Mouse (Mus musculus): Measurements from ENCODE around the gene Arl3. TPM values are rescaled to one million over a fixed set of nuclear protein-coding genes. Genes with fewer than 3 reads are reported as not detected.
A peak's percentile ranks its signal among the peaks of the same experiment; 100 is the strongest.

Arl3 gene
- total RNA-seq, 2 experiments from 2014 or later = 48.9 to 50.5 TPM

- no peak for DNase-seq
Measured at GRCm38 (mm10) chr19:46533066-46533465, 39.9 kb downstream of the Arl3 start.

DNA sequence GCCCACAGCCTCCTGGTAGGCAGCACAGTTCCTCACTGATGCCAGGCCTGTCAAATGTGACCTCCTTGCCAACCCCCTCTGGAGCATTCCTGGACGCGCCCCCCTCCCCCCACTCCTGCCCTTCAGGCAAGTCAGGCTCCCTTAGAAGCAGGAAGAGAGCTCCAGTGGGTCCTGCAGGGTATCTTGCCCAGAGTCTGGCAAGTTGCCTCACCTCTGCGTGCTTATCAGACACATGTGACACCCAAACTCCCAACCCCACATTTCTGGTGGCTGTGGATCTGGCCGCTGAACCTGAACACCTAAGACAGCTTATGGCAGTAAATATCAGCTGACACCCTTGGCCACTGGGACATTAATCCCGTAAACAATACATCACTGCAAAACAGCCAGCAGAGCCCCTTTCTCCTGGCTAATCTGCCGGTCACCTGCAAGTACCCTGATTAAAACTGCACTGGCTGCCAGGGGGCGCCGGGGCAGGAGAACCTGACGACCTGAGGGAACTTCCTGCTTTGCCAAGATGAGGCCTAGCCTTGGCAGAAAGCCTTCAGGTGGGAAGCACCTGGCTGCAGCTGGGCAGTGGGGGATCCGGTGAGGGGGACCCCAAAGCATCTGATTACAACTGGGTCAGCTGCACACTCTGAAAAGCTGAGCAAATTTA, 40.8 kb downstream of the Arl3 start:
- DNase-seq = no peak

DNA sequence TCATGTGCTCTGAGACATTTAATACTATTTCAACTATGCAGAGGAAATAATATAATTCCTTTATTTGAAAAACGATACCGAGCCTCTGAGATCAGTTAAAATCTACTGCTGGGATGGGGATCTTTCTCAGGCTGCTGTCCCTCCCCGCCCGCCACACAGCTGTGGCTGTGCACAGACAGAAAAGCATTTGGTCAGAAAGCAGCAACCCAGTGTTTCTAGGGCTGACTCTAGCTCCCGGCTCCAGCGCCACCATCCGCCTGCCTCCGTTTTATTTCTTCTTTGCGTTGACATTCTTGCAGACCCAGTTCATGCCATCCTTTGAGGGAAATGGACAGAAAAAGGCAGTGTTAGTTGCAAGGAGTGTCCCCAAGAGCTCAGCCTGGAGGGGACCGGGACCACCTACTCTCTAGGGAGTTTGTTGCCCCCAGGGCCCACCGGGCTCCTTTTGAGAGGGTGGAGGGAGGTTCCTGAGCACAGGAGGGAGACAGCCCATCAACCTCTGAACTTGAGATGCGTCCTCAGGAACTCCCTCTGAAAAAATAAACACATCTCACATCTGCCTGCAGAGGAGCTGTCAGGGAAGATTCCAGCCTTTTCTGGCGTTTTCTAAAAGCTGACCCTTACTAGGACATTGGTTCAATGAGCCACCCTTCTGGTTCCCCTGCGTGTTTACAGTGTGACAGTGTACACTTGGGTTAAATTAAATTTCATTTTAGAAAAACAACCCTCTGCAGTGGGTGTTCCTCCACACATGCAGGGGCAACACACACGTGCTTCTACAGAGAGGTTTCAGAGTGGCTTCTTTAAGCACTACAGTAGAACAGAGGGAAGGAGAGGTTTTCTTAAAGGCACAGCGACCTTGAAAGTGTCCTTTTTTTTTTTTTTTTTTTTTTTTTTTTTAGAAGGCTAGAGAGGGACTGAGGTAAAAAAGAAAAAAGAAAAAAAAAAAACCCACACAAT, 41.6 kb downstream of the Arl3 start:
- DNase-seq = no peak

DNA sequence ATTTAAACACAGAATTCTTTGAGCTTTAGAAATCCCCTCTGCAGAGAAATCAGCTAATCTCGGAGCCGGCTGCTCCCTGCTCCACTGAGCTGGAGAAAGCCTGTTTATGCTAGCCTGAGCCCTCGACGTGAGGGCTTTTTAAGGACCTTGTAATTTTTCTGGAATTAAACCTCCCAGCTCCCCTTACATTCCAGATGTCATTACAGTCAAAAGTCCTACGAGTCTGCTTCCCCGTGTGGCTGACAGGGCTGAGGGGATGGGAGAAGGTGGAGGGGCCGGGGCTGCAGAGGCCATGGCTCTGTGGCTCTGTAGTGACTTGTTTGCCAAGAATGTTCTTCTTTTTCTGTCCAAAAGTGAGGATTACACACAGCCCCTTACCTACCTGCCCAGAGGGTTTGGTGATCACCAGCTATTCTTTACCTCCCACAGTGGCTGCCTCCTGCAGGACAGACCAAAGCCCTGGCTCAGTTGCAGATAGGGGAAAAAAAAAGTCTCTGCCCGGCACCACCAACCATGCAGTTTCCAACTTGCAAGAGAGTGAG, 42.5 kb downstream of the Arl3 start:
- DNase-seq = no peak

DNA sequence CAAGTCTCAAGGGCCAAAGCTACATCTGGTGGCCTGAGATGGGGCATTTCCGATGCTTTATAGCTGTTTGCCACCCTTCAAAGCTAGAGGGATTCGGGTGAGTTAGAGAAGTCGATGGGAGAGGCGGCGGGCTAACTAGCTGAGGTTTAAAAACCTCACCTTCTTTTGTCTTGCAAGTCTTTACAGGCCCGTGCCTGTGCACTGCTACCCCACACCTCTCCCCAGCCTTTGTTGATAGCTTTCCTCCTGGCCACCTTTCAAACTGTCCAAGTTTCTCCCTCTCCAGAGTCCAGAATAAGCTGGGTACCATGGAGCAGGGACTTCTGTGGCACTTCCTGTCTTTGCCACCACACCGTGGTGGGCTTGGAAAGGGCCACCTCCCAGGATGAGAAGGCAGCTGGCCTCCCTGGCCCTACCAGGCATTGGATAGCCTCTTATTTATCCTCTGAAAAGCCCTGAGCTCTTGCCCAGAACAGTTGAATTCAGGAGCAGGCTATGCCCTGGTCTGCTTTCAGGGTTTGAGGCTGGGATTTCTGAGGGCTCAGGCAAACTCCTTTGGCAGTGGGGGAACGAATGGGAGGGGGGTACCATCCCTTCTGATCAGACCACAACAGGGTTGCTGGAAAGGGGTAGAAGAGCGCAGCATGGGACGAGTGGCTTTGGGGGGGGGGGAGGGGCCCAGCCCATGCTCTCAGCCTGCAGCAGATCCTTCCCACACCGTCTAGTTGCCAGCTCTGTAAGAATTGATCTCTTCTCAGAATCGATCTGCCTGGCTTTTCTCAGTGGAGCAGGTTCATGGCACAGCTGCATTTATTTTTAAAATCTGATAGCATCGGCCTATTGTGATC, 43.2 kb downstream of the Arl3 start:
- no peak for DNase-seq

DNA sequence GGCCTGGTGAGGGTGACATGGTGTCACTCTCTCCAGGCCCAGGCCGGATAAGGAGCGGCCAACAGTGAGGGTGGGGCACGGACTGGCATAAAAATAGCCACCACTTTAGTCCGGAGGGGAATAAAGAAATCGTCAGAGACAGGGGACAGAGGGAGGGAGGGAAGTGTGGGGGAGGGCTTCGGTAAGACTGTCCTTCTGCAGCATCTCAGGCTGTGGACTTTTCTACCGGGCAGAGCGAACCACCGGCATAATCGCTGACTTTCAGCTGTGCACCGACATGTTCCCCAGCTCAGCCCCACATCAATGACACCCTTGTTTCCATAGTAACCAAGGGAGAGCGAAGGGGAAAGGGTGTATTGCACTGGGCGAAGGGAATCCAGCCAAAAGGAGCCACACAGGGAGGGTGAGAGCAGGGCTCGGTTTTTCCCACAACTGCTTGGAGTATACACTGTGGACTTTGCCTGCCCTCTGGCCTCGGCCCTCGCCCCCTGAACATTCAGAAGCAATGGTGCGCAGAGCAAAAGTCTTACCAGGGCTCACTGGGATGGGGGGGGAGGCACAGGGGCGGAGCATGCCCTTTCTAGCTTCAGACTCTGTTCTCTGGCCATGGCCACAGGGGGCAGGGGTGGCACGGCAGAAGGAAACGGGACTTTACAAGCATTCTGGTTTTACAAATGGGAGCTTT, 44.3 kb downstream of the Arl3 start:
- peak; percentile 49 for DNase-seq

- DNase-seq = no peak
Measured at GRCm38 (mm10) chr19:46527632-46528528, 45.1 kb downstream of the Arl3 start.

DNA sequence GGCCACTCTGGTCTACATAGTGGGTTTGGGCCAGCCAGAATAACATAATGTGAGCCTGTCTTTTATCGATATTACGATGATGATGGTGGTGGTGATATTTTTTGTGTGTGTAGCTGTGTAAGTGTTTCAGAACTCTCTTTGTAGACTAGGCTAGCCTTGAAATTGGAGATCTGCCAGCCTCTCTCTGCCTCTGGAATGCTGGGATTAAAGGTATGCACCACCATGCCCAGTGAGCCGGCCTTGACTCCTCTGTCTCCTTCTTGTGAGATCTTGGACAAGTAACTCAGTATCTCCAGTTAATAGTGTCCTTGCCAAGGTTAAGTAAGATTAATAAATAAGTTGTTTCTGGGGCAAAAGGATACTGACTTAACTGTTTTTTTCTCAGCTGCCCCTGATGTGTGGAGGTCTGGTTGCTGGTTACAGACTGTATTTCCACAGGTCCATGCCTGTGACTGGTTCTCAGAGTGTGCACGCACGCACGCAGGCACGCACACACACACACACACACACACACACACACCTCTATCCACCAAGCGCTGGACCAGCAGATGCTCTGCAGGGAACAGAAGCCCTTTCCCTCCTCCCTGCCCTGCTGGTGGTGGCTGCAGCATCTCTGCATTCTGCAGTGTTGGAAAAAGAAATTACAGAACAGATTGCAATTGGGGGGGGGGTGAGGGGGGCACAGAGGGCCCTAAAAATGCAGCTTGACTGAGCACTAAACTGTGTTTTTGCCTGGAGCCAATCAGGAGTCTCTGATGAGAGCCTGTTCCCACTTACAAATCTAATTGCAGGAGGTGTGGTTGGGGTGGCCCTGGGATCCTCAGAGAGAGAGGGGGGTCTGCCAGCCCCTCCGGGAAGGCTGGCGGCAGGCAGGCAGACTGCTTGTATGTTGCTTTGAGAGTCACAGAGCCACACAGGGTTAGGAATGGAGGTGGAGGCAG, 47.0 kb downstream of the Arl3 start:
- DNase-seq = no peak

DNA sequence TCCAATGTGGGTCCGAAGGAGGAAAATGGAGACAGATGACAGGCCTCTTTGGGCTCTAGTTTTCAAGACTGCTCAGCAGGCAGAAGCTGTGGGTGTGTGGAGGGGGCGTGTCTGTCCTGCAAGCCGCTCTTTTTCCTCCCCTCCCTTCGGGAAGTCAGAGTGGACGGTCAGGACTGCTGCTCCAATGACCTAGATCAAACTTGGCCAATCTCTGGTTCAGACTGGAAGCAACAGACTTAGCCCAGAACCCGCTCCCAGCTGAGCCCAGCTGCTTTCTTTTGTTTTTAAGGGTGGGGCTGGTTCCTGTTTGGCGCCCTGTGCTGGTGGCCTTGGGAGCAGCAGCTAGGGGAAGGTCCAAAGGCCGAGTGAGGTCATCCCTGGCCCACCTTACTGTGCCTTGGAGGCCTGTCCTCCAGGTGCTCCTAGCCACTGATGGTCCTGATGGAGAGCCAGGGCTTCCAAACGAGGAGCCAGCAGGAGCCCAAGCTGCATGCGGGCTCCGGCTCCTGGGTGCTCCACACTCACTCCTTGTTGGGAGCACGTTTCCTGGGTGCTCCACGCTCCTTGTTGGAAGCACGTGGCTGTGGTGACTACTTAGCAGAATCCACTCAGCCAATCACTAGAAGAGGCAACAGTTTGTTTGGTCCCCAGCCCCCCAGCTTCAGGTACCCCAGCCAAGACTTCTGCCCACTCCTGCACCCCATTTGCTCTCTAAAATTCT, 48.2 kb downstream of the Arl3 start:
- peak; percentile 58 for DNase-seq

GRCm38 (mm10) chr19:46524152-46524544, 48.9 kb downstream of the Arl3 start:
- no peak for DNase-seq

GRCm38 (mm10) chr19:46523480-46524151, 49.4 kb downstream of the Arl3 start:
- DNase-seq = peak; percentile 65

DNA sequence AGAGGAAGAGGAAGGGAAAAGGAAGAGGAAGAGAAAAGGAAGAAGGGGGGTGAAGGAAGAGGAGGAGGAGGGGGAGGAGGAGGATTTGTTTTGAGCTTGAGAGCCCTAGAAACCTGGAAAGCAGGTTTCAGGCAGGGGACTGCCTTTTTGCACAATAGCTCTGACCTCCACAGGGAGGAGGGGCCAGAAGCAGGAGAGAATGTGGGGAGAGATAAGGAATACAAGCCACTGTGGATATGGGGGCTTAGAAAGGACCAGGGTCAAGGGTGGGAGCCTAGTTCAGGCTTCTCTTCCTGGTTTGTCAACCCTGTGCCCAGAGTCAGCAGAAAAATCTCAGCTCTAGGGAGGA, 49.9 kb downstream of the Arl3 start:
- DNase-seq = no peak

- DNase-seq = no peak
Measured at GRCm38 (mm10) chr19:46522433-46523044, 50.5 kb downstream of the Arl3 start.

- DNase-seq = no peak
Measured at GRCm38 (mm10) chr19:46521698-46522097, 51.3 kb downstream of the Arl3 start.

GRCm38 (mm10) chr19:46518828-46519621, 54.0 kb downstream of the Arl3 start:
- no peak for DNase-seq

DNA sequence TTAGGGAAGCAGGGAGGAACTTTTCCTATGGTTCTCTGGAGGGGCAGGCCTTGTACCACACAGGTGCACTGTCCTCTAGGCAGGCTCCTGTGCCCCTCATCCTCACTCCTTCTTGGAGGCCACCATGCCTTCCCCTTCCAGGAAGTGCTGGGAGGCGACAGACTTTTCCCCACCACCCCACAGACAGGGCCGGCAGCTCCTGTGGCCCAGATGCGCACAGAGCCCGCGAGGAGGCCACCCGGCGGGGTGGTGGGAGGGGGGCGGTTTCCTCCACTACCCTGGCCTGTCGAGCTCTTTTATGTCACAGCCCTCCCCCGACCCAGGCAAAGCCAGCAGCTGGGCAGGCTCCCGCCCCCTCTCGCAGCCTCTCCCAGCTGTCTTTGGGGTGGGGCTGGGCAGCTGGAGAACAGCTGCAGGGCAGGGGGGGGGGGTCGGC, 54.6 kb downstream of the Arl3 start:
- DNase-seq = peak; percentile 53
